Mouse (Mus musculus) embryonic facial prominence, embryonic 10.5 days (tissue): ENCODE measurements around the gene Gsdma. TPM values are rescaled to one million over a fixed set of nuclear protein-coding genes. Genes with fewer than 3 reads are reported as not detected.
"Not testable (repeated sequence)": the region's sequence is repeated elsewhere in the genome, so short reads cannot be mapped to it uniquely, and the experiment has no call there.

Experiments used
- DNase-seq: peaks from one replicate; pipeline ENCODE4 v3.0.0-alpha.2; 2017; ENCODE audit warnings: low spot score
- H3K27ac ChIP-seq: fragments of 300-500 bp; sonication (generic); replicated peaks from 2 replicates; pipeline ENCODE4 v1.5.1; 2016; ENCODE audit warnings: mild to moderate bottlenecking
- H3K27me3 ChIP-seq: fragments of 300-500 bp; sonication (generic); replicated peaks from 2 replicates; pipeline ENCODE4 v1.6.1; 2016; ENCODE audit warnings: low read depth, mild to moderate bottlenecking; ENCODE audit not compliant: poor library complexity, severe bottlenecking
- H3K36me3 ChIP-seq: fragments of 300-500 bp; sonication (generic); replicated peaks from 2 replicates; pipeline ENCODE4 v1.6.1; 2016; ENCODE audit warnings: mild to moderate bottlenecking, moderate library complexity
- H3K4me1 ChIP-seq: fragments of 300-500 bp; sonication (generic); 2 replicates; pipeline ENCODE4 v1.6.1; 2016
- H3K4me3 ChIP-seq: fragments of 300-500 bp; sonication (generic); 2 replicates; pipeline ENCODE4 v1.5.1; 2016; ENCODE audit warnings: mild to moderate bottlenecking, moderate library complexity
- H3K9me3 ChIP-seq: fragments of 300-500 bp; sonication (generic); 2 replicates; pipeline ENCODE4 v1.6.1; 2016; ENCODE audit warnings: mild to moderate bottlenecking
- WGBS: fragments of 180-500 bp; shearing (Covaris S2); methylation state at CpG from one replicate; pipeline ENCODE4 v1.1.7; 2016; 5-methylcytosine and 5-hydroxymethylcytosine counted together
- polyA plus RNA-seq: library from polyadenylated mRNA; unstranded; fragments of >200 nt; fragmentation: Nextera tagmentation; extraction: Ambion mirVana; gene quantifications from 2 replicates; pipeline ENCODE4 v1.2.1, GENCODE M21; 2016

The Gsdma gene
- polyA plus RNA-seq, 1 experiment from 2014 or later: not detected

DNA sequence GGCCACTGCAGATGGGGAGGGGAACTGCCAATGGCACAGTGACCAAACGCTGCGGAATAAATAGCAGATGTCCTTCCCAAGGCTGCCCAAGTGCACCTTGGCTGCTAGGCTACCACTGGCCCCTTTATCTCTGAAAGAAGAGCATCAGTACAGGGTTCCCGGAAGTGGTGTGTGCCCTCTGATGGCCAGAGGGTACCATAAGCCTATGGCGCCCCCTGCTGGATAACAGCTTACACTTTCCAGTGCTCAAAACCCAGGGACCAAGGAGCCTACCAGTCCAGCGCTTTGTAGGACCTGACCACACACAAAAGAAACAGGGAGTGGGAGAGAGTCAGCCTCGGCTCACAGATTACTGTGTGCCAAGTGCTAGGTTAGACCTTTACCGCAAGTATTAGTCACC lies 9.1 kb upstream of the Gsdma start:
- H3K4me1 ChIP-seq, H3K4me3 ChIP-seq, H3K9me3 ChIP-seq, H3K36me3 ChIP-seq, H3K27ac ChIP-seq: not testable (repeated sequence)
- peaks cover 13% of the 10 kb centered on the region for H3K27me3 ChIP-seq
- peak; percentile 68 for DNase-seq
- WGBS: 13% methylated on average over 7 of the region's 7 CpGs

DNA sequence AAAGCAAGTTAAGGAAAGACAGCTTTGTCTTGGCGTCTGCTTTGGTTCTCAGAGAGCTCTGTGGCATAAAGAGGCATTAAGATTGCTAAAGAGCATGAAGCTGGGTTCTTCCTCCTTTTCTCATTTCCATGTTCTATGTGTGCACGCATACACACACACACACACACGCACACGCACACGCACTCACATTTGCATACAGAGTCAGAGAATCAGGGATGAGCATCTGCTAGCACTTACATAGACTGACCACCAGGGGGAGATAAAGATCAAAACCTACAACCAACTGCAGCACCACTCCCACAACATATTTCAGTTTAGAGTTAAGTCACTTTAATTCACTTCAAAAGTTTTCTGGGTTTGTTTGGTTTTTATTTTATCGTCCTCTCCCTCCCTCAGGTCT lies 3.6 kb upstream of the Gsdma start:
- H3K4me1 ChIP-seq: no peaks in the 10 kb centered on the region
- WGBS: 15% methylated on average over 6 of the region's 6 CpGs
- no peak overlapping the region for H3K4me3 ChIP-seq
- H3K36me3 ChIP-seq: no peaks in the 10 kb centered on the region
- H3K9me3 ChIP-seq: no peaks in the 10 kb centered on the region
- DNase-seq: peak; percentile 37
- H3K27ac ChIP-seq: no peak overlapping the region
- H3K27me3 ChIP-seq: peaks cover 8% of the 10 kb centered on the region; the same call in 1 of the 2 replicates

DNA sequence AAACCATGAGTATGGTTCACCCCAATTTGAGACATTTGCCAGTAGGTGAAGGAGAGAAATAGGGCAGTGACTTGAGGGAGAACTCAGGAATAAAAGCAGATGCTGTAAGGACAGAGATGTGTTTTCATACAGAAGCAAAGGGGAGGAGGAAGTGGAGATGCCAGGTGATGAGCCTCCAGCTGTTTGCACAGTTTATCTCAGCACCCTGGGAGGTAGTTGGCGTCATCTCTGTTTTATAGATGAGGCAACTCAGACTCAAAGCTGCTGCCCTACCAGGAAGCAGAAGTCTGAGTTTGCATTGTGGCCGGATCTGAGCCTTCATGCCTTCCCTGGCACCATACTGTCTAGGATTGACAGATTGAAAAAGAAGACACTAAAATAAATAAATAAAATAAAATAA lies 4.8 kb downstream of the Gsdma start:
- Histone ChIP-seq H3K4me3 (no peak overlapping the region), H3K27me3 (peaks cover 52% of the 10 kb centered on the region), H3K36me3 (no peaks in the 10 kb centered on the region), H3K4me1 (no peaks in the 10 kb centered on the region), H3K9me3 (no peaks in the 10 kb centered on the region), H3K27ac (no peak overlapping the region)
- 69% methylated on average over 2 of the region's 2 CpGs for WGBS
- DNase-seq: no peak

DNA sequence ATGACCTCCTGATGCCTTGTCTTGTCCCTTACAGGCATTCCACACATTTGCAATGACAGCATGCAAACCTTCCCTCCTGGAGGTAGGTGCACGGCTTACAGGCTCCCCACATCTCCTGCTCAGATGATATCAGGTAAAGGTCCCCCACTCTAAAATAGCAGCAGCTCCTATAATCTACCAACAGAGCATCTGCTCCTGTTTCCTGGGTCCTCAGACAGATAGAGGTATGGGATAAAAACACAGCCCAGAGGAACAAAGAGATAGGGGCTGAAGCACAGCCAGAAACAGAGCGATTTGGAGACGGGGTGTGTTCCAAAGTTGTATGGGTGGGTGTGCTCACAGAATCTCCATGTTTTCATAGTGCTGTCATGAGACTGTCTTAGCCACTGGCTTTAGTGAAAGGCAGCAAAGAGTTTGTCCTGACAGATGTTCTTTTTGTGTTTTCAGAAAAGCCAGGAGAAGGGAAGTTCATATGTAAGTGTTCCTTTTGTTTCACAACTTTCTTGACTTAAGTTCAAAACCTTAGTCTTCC lies 7.2 kb downstream of the Gsdma start:
- Histone ChIP-seq H3K27me3 (peaks cover 44% of the 10 kb centered on the region), H3K36me3 (no peaks in the 10 kb centered on the region), H3K27ac (no peak overlapping the region), H3K4me3 (no peak overlapping the region), H3K9me3 (no peaks in the 10 kb centered on the region), H3K4me1 (0 out of 2 replicates have a peak, but pooled peaks cover 2% of the 10 kb centered on the region)
- DNase-seq: no peak
- 78% methylated on average over 3 of the region's 3 CpGs for WGBS

DNA sequence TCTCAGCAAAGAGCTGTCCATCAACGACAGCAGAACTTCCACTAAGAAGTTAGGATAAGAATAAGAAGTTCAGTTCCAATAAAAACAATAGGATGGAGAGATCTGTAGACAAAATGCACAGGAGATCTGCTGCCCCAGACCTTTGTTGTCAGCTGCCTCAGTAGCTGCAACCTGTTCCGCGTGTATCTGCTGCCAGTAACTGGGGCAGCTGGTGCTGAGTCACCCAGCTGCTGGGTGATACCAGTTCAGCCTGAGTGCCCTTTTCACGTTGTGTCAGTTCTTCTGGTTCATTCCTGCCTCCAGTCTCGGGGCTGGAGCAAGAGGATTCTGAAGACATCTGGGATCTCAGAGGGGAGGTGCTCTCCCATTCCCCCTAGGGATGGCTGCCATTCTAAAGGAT lies 7.7 kb downstream of the Gsdma start:
- no peak overlapping the region for H3K4me3 ChIP-seq
- H3K9me3 ChIP-seq: no peaks in the 10 kb centered on the region
- H3K27ac ChIP-seq: no peak overlapping the region
- 70% methylated on average over 5 of the region's 5 CpGs for WGBS
- H3K4me1 ChIP-seq: 0 out of 2 replicates have a peak, but pooled peaks cover 2% of the 10 kb centered on the region
- H3K36me3 ChIP-seq: no peaks in the 10 kb centered on the region
- H3K27me3 ChIP-seq: peaks cover 38% of the 10 kb centered on the region
- DNase-seq: no peak

DNA sequence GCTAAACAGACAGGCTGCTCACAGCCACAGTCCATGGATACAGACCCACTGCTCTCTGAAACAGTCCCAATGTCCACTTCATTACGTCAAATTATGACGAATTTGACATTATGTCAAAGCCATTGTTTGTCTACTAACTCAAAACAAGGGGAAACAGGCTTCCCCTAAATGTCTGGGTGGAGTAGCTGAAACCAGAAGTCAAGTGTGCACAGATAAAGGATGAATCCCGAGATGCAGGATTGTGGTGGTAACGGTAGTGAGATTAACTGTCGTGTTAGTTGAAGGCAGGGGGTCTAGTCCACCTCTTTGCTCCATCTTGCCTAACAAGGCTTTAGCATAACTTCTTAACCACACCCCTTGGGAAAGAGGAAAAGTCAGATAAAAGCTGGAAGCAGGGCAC lies 8.3 kb downstream of the Gsdma start:
- no peak for DNase-seq
- no peak overlapping the region for H3K4me3 ChIP-seq
- H3K9me3 ChIP-seq: no peaks in the 10 kb centered on the region
- WGBS: 88% methylated on average over 5 of the region's 5 CpGs
- H3K4me1 ChIP-seq: 0 out of 2 replicates have a peak, but pooled peaks cover 2% of the 10 kb centered on the region
- peaks cover 32% of the 10 kb centered on the region for H3K27me3 ChIP-seq
- H3K36me3 ChIP-seq: no peaks in the 10 kb centered on the region
- no peak overlapping the region for H3K27ac ChIP-seq

DNA sequence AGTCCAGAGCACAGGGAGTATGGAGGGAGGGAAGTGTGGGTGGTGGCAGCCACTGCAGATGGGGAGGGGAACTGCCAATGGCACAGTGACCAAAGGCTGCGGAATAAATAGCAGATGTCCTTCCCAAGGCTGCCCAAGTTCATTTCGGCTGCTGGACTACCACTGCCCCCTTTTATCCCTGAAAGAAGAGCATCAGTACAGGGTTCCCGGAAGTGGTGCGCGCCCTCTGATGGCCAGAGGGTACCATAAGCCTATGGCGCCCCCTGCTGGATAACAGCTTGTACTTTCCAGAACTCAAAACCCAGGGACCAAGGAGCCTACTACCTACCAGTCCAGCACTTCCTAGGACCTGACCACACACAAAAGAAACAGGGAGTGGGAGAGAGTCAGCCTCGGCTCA lies 9.0 kb downstream of the Gsdma start:
- H3K9me3 ChIP-seq, H3K36me3 ChIP-seq, H3K27ac ChIP-seq, H3K4me1 ChIP-seq: not testable (repeated sequence)
- peak; percentile 75 for DNase-seq
- Histone ChIP-seq H3K4me3 (0 out of 2 replicates have a peak overlapping the region, but pooled peaks have one; percentile 29), H3K27me3 (peaks cover 26% of the 10 kb centered on the region)
- WGBS: 9% methylated on average over 7 of the region's 7 CpGs

DNA sequence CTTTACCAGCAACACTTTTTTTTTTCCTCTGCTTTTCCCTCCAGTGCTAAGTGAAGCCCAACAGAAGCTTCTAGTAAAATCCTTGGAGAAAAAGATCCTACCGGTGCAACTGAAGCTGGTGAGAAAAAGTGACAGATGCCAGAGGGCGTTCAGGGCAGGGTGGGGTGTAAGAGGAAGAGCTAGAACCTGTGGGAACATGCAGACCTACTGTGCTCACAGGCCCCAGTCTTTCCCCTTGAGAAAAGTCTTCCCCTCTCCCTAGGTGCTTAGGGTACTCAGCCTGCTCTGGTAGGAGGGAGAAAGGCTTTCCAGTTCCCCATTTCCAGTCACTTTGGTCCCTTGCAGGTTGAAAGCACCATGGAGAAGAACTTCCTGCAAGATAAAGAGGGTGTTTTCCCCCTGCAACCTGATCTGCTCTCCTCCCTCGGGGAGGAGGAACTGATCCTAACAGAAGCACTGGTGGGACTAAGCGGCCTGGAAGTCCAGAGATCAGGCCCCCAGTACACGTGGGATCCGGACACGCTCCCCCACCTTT lies 11.7 kb downstream of the Gsdma start:
- Histone ChIP-seq H3K36me3 (no peaks in the 10 kb centered on the region), H3K27ac (no peak overlapping the region), H3K4me1 (0 out of 2 replicates have a peak, but pooled peaks cover 2% of the 10 kb centered on the region), H3K27me3 (0 out of 2 replicates have a peak, but pooled peaks cover 4% of the 10 kb centered on the region), H3K9me3 (no peaks in the 10 kb centered on the region), H3K4me3 (no peak overlapping the region)
- no peak for DNase-seq
- WGBS: 44% methylated on average over 7 of the region's 7 CpGs

DNA sequence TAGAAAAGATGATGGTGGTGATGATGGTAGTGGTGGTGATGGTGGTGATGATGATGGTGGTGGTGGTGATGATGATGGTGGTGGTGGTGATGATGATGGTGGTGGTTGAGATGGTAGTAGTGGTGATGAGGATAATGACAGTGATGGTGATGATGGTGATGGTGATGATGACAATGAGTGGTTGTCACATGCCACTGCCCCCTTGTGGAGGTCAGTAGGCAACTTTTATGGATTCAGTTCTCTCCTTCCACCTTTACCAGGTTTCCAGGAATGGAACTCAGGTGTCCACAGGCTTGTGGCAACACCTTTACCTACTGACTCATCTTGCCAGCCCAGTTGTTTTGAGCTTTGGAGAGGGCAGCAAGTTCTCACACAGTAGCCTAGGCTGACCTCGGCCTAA lies 15.9 kb downstream of the Gsdma start:
- WGBS: 100% methylated on average over 1 of the region's 1 CpGs
- DNase-seq: no peak
- Histone ChIP-seq H3K27ac (no peak overlapping the region), H3K4me1 (peaks cover 19% of the 10 kb centered on the region), H3K27me3 (no peaks in the 10 kb centered on the region), H3K9me3 (no peaks in the 10 kb centered on the region), H3K4me3 (no peak overlapping the region), H3K36me3 (peaks cover 10% of the 10 kb centered on the region)

DNA sequence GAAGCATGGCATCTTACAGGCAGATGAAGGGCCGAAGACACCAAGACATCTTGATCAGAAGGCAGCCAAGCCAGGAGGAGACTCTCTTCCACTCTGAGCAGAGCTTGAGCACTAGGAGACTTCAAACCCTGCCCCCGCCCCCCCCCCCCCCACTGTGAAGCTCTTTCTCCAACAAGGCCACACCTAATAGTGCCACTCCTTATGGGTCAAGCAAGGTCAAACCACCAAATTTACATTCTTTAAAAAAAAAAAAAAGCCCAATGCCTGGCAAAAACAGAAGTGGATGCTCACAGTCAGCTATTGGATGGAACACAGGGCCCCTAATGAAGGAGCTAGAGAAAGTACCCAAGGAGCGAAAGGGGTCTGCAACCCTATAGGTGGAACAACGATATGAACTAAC lies 16.4 kb downstream of the Gsdma start:
- not testable (repeated sequence) for H3K27ac ChIP-seq, H3K27me3 ChIP-seq, DNase-seq, H3K9me3 ChIP-seq, H3K4me3 ChIP-seq
- WGBS: 79% methylated on average over 4 of the region's 4 CpGs
- Histone ChIP-seq H3K4me1 (peaks cover 19% of the 10 kb centered on the region), H3K36me3 (peaks cover 16% of the 10 kb centered on the region)

DNA sequence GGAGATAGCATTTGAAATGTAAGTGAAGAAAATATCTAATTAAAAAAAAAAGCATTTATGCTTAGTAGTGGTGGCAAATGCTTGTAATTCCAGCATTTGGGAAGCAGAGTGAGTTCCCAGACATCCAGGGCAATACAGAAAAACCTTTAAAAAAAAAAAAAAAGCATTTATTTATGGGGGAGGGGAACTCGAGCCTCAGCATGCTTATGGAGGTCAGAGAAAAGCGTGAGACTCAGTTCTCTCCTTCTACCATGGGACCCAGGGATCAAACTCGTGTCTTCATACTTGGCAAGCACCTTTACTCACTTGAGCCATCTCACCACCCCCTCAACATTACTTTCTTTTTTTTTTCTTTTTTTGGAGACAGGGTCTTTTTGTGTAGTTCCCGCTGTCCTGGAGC lies 17.0 kb downstream of the Gsdma start:
- no peak for DNase-seq
- Histone ChIP-seq H3K27me3 (no peaks in the 10 kb centered on the region), H3K36me3 (peaks cover 22% of the 10 kb centered on the region), H3K27ac (0 out of 2 replicates have a peak overlapping the region, but pooled peaks have one; percentile 95), H3K4me3 (peak overlapping the region; percentile 100; the same call in 1 of the 2 replicates), H3K4me1 (peaks cover 17% of the 10 kb centered on the region), H3K9me3 (no peaks in the 10 kb centered on the region)
- 81% methylated on average over 4 of the region's 4 CpGs for WGBS

DNA sequence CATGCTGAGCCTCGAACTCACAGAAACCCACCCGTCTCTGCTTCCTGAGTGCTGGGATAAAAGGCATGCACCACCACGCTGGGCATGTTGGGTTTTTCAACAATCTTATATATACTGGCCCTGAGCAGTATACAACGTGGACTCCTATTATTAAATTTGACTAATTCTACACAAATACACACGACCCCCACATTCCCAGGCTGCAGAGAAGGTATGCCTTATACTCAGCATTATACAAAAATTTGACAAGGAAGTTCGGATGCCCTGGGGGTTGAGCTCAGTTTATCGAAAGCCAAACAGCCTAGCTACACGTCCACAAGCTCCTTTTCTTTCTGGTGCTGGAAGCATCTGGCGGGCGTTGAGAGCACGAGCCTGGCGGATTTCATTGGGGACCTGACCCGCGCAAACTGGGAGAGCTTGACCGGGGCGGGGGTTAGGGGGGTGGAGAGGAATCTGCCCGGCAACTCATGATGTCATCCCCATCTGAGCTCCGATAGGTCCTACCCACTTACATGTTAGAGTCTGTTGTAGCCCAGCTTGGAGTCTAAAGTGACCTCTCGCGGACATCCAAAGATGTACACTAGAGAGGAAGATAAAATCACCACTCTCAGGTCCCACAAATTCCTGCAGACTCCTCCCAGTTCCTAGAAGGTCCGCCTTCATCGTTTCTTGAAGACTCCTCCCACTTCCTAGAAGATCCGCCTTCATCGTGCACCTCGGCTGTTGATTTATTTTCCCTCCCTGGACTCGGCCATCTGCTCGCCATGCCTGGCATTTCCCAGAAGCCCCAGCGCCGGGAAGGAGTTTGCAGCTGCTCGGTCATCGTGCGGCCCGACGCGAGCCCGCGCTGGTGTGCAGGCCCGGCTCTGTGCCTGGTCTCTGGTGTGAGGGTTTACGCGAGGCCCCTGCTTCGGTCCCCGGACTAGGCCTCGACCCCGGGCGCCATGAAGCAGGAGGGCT lies 17.9 kb downstream of the Gsdma start, which contains the start of gene Psmd3:
Gene Psmd3 (plus strand): TSS at position 769 of the 960 bp plus-strand sequence.
- 6% methylated on average over 45 of the region's 45 CpGs for WGBS
- H3K4me1 ChIP-seq: peaks cover 17% of the 10 kb centered on the region
- peak within 1 kb of the TSS; percentile 100 for H3K4me3 ChIP-seq
- no peaks in the 10 kb centered on the region for H3K9me3 ChIP-seq
- H3K27ac ChIP-seq: peak within 1 kb of the TSS; percentile 95
- peaks cover 31% of the 10 kb centered on the region for H3K36me3 ChIP-seq
- H3K27me3 ChIP-seq: no peaks in the 10 kb centered on the region
- DNase-seq: peak; percentile 97
